Mouse (Mus musculus) bone marrow macrophage, adult 2 months (primary cell): ENCODE measurements around the gene Dnm3. TPM values are rescaled to one million over a fixed set of nuclear protein-coding genes. Genes with fewer than 3 reads are reported as not detected.

Source experiments
- H3K27ac ChIP-seq: 2 replicates; pipeline ENCODE4 v1.5.1; 2012; ENCODE audit warnings: low read depth, low read length; ENCODE audit not compliant: insufficient read depth
- H3K4me1 ChIP-seq: 2 replicates; pipeline ENCODE4 v1.6.1; 2012; ENCODE audit warnings: low read length; ENCODE audit not compliant: control insufficient read depth, insufficient read depth
- H3K4me3 ChIP-seq: 2 replicates; pipeline ENCODE4 v1.5.1; 2012; ENCODE audit warnings: mild to moderate bottlenecking, low read length, moderate library complexity; ENCODE audit not compliant: insufficient read depth
- CTCF ChIP-seq: IDR thresholded peaks from 2 replicates; pipeline ENCODE4 v1.5.1; 2012; ENCODE audit warnings: low read depth, mild to moderate bottlenecking, low read length, moderate library complexity
- POLR2A ChIP-seq: IDR thresholded peaks from 2 replicates; pipeline ENCODE4 v1.6.1; 2012; ENCODE audit warnings: mild to moderate bottlenecking, low read depth, low read length, borderline replicate concordance
- polyA plus RNA-seq: library from polyadenylated mRNA; stranded (reverse); fragments of >200 nt; gene quantifications from 2 replicates; pipeline ENCODE4 v1.2.4, GENCODE M21; 2012; ENCODE audit not compliant: missing spikeins, insufficient read depth, insufficient read length

Gene Dnm3
- polyA plus RNA-seq, 1 experiment: 0.29 TPM

GRCm38 (mm10) chr1:162074626-162075410 lies 403.0 kb downstream of the Dnm3 start:
- TF ChIP-seq CTCF (no peak), POLR2A (no peak)
- Histone ChIP-seq H3K4me3 (no peak overlapping the region), H3K4me1 (no peaks in the 10 kb centered on the region), H3K27ac (no peak overlapping the region)

DNA sequence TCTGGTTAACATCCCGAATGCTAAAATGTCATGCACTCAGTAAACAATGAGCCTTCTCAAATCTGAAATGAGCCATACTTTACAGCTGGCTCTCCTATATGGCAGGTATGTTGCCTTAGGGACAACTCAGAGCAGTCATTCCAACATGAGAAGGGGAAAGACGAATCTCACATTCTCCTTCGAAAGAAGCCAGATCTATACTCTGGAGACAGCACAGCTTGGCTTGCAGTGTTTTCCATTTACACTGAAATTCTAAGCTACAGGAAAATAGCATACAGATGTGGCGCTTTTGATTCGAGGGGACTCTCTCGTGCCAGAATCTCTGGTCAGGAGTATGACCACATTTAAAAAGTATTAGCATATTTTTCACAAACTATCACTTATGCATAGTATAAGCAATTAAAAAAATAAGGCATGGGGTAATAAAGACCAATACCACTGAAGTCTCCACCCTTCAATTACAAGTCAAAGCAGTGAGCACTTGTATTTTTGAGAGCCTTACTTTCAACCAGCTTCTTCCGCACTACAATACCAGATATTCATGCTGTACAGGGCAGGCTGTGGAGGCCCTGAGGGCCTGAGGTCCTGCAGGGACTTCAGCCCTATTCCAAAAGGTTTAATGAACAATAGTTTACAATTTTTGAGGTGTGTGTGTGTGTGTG lies 404.8 kb downstream of the Dnm3 start:
- TF ChIP-seq POLR2A: no peak
- no peak for TF ChIP-seq CTCF
- no peak overlapping the region for H3K27ac ChIP-seq
- no peak overlapping the region for H3K4me3 ChIP-seq
- no peaks in the 10 kb centered on the region for H3K4me1 ChIP-seq

- no peak overlapping the region for H3K27ac ChIP-seq
Measured at GRCm38 (mm10) chr1:162053608-162054007, 424.2 kb downstream of the Dnm3 start.

DNA sequence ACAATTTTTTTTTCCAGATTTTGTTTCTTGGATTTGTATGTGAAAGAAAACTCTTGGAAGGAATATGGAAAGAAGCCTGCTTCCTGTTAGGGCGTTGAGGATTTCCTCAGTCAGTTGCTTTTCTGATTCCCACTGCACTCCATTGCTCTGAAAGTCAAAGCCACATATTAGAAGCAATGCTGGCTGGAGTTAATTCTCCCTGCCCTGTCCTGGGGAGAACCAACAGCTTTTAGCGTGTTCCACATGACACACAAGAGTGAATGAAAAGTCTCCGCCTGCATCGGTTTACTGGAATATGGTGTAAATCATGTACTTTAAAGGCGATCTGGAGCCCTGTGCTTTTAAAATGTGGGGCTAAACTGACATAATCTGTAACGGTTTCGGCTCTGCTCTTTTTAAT lies 424.6 kb downstream of the Dnm3 start:
- no peak for TF ChIP-seq POLR2A
- TF ChIP-seq CTCF: no peak
- H3K4me1 ChIP-seq: peaks cover 2% of the 10 kb centered on the region; the same call in 1 of the 2 replicates
- no peak overlapping the region for H3K4me3 ChIP-seq
- H3K27ac ChIP-seq: no peak overlapping the region

More at GRCm38 (mm10) chr1:162053608-162054007, 424.2 kb downstream of the Dnm3 start:
- TF ChIP-seq CTCF (no peak), POLR2A (no peak)
- no peak overlapping the region for H3K4me3 ChIP-seq
- H3K4me1 ChIP-seq: peaks cover 2% of the 10 kb centered on the region; the same call in 1 of the 2 replicates

DNA sequence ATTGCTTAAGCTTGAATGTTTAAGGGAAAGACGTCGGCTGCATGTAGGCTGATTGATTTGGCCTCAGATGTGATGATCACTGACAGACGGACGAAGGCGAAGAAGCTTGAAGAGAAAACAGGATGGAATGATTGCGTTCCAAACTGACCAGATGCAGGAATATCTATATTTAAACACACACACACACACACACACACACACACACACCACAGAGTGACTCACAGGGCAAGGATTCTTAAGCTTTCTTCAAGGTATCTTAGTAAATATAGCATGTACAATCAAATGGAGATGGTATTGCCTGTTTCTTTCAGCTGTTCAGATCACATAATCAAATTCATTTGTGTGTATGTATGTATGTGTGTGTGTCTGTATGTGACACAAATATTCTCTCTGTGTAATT lies 425.1 kb downstream of the Dnm3 start:
- Histone ChIP-seq H3K4me1 (peaks cover 2% of the 10 kb centered on the region; the same call in 1 of the 2 replicates), H3K4me3 (no peak overlapping the region), H3K27ac (no peak overlapping the region)
- TF ChIP-seq POLR2A: no peak
- no peak for TF ChIP-seq CTCF

- Histone ChIP-seq H3K4me3 (no peak overlapping the region), H3K27ac (no peak overlapping the region), H3K4me1 (peaks cover 2% of the 10 kb centered on the region; the same call in 1 of the 2 replicates)
- TF ChIP-seq CTCF: no peak
- no peak for TF ChIP-seq POLR2A
Measured at GRCm38 (mm10) chr1:162052138-162052537, 425.7 kb downstream of the Dnm3 start.

DNA sequence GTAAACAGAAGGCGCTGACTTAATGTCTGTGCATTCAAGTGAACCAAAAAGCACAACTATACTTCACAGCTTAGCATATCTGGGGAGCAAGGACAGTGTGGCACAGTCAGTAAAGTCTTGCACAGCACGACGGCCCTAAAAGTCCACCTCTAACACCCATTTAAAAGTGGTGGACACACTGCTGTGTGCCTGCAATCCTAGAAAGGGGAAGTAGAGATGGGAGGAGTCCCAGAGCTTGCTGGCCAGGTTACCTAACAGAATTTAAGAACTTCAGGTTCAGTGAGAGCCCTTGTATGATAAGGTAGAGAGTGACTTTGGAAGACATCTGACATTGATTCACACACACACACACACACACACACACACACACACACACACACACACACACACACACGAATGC lies 426.1 kb downstream of the Dnm3 start:
- Histone ChIP-seq H3K27ac (no peak overlapping the region), H3K4me1 (peaks cover 2% of the 10 kb centered on the region; the same call in 1 of the 2 replicates), H3K4me3 (no peak overlapping the region)
- TF ChIP-seq POLR2A (no peak), CTCF (no peak)

- Histone ChIP-seq H3K4me3 (no peak overlapping the region), H3K27ac (no peak overlapping the region), H3K4me1 (peaks cover 2% of the 10 kb centered on the region; the same call in 1 of the 2 replicates)
- TF ChIP-seq POLR2A (no peak), CTCF (no peak)
Measured at GRCm38 (mm10) chr1:162047673-162048072, 430.2 kb downstream of the Dnm3 start.

DNA sequence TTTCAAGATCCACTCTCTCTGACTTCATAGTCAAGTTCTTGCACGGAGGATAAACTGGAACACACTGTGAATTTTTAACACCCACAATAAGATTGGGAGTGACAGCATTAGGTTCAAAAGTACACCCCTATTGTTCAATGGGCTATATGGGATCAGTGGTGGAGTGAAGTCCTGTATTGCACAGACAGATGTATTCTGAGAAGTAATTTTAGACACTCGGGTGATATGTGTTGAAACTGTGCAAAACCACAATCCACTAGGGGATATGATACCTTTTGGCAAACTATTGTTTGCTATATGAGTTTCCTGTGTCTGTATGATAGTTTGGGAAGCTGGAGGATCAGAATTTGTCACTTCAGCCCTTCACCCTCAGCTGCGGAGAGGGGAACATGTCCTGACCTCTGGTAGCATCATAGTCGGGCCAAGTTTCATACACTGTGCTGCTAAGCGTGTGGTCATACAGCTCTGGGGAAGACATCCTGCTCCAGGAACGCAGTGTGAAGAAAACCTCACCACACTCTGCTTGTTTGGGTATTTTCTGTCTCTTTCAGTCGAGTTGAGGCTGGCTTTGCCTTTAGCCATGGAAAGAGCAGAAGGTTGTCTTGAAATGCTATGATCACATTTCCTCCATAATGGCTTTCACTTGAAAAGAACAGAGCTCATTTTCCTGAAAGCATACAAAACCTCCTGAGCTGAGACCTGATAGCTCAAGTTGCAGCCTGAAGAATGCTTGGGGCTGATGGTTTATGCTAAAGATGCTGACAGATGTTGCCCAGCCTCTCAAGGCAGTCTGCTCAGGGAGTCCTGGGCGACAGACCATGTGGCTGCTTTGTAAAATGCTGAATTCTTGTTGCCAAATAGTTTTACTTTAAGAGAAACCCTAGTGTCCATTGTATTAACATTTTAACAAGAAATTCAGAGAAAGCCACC lies 433.8 kb downstream of the Dnm3 start:
- TF ChIP-seq CTCF: no peak
- Histone ChIP-seq H3K4me3 (no peak overlapping the region), H3K4me1 (peaks cover 8% of the 10 kb centered on the region), H3K27ac (no peak overlapping the region)

GRCm38 (mm10) chr1:162043216-162043615 lies 434.6 kb downstream of the Dnm3 start:
- H3K4me1 ChIP-seq: peaks cover 8% of the 10 kb centered on the region
- H3K27ac ChIP-seq: no peak overlapping the region
- H3K4me3 ChIP-seq: no peak overlapping the region
- no peak for TF ChIP-seq POLR2A
